Mouse (Mus musculus): ENCODE data around the gene Ccdc33. TPM values are rescaled to one million over a fixed set of nuclear protein-coding genes. Genes with fewer than 3 reads are reported as not detected.

Gene Ccdc33
- polyA plus RNA-seq, 1 experiment from 2014 or later = 0.16 TPM

DNA sequence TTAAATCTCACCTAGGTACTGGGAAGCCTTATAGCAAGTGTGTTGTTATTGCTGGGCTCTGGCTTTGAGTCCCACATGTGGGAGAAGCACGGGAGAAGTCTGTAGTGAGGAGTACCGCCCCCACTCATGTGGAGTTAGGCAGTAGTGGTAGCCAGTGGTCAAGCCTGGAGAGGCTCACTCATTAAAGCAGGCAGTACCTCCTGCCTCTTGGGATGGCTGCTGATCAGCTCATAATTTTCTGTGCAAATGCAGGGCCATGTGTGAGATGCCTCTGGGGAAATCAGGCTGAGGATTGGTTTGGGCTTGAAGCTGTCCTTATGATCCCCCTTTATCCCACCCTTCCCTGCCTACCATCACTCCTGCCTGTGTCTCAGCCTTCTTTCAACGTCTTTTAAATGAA, 44.1 kb downstream of the Ccdc33 start:
- H3K4me2 ChIP-seq (replicated peaks; ENCODE audit: low read depth) = no peak overlapping the region
- no peaks in the 10 kb centered on the region for H3K4me1 ChIP-seq (replicated peaks; ENCODE audit: control insufficient read depth, insufficient read depth, low read length)
- no peaks in the 10 kb centered on the region for H3K9me3 ChIP-seq (ENCODE audit: control insufficient read depth)
- WGBS = 51% methylated on average over 3 of the region's 3 CpGs
- no peak overlapping the region for H3K9ac ChIP-seq (ENCODE audit: low read depth, low read length)
- H3K36me3 ChIP-seq (ENCODE audit: control insufficient read depth, insufficient read depth) = no peaks in the 10 kb centered on the region
- no peak overlapping the region for H3K4me3 ChIP-seq (ENCODE audit: low read depth, low read length)
- no peak for ATAC-seq
- no peak for TF ChIP-seq CTCF (IDR thresholded peaks at IDR 0.05; ENCODE audit: low read depth)
- H3K27ac ChIP-seq (ENCODE audit: low read depth, low read length) = no peak overlapping the region
- no peaks in the 10 kb centered on the region for H3K27me3 ChIP-seq (replicated peaks; ENCODE audit: control insufficient read depth, insufficient read depth, low read length)

DNA sequence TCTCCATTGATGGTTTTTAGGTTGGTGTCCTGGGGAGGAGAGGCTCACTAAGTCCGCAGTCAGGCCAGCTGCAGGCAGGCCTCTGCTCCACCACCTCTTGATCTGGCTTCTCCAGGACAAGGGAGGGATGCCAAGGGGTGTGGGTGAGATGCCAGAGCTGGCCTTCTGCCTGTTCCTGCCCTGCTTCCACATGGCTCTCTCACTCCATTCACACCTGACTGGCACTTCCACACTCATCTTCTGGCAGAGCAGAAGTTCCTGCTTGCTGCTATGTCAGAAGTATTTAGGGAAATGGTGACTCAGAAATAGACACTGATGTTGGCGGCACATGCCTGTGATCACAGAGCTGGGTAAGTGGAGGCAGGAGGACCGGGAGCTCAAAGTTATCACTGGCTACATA, 51.1 kb downstream of the Ccdc33 start:
- H3K36me3 ChIP-seq (ENCODE audit: control insufficient read depth, insufficient read depth) = no peaks in the 10 kb centered on the region
- H3K4me1 ChIP-seq (replicated peaks; ENCODE audit: control insufficient read depth, insufficient read depth, low read length) = no peaks in the 10 kb centered on the region
- no peak overlapping the region for H3K9ac ChIP-seq (ENCODE audit: low read depth, low read length)
- TF ChIP-seq CTCF (IDR thresholded peaks at IDR 0.05; ENCODE audit: low read depth) = no peak
- no peaks in the 10 kb centered on the region for H3K27me3 ChIP-seq (replicated peaks; ENCODE audit: control insufficient read depth, insufficient read depth, low read length)
- no peak for ATAC-seq
- WGBS = 89% methylated on average over 3 of the region's 3 CpGs
- H3K4me2 ChIP-seq (replicated peaks; ENCODE audit: low read depth) = no peak overlapping the region
- no peaks in the 10 kb centered on the region for H3K9me3 ChIP-seq (ENCODE audit: control insufficient read depth)
- H3K4me3 ChIP-seq (ENCODE audit: low read depth, low read length) = no peak overlapping the region
- H3K27ac ChIP-seq (ENCODE audit: low read depth, low read length) = no peak overlapping the region

DNA sequence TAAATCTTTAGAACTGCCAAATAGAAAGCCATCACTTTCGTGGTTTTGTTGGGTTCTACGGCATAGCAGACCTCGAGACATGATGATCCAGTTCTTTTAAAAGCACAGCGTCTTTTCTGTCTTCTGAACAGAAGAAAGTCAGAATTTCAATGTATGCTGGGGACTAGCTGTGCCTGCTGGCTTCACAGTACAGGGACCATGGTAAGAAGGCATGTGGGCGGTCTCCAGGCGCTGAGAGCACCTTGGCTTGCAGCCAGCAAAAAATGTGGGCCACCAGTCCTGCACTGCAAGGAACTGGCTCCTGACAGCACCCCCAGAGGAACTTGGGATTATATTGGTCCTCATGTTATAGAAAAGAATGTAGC, 51.9 kb downstream of the Ccdc33 start:
- Histone ChIP-seq H3K27me3 (replicated peaks; ENCODE audit: control insufficient read depth, insufficient read depth, low read length) (no peaks in the 10 kb centered on the region), H3K27ac (ENCODE audit: low read depth, low read length) (no peak overlapping the region), H3K4me3 (ENCODE audit: low read depth, low read length) (no peak overlapping the region), H3K9ac (ENCODE audit: low read depth, low read length) (no peak overlapping the region), H3K9me3 (ENCODE audit: control insufficient read depth) (no peaks in the 10 kb centered on the region), H3K4me2 (replicated peaks; ENCODE audit: low read depth) (no peak overlapping the region), H3K36me3 (ENCODE audit: control insufficient read depth, insufficient read depth) (no peaks in the 10 kb centered on the region), H3K4me1 (replicated peaks; ENCODE audit: control insufficient read depth, insufficient read depth, low read length) (no peaks in the 10 kb centered on the region)
- ATAC-seq = no peak
- TF ChIP-seq CTCF (IDR thresholded peaks at IDR 0.05; ENCODE audit: low read depth) = no peak
- WGBS = 72% methylated on average over 6 of the region's 6 CpGs

DNA sequence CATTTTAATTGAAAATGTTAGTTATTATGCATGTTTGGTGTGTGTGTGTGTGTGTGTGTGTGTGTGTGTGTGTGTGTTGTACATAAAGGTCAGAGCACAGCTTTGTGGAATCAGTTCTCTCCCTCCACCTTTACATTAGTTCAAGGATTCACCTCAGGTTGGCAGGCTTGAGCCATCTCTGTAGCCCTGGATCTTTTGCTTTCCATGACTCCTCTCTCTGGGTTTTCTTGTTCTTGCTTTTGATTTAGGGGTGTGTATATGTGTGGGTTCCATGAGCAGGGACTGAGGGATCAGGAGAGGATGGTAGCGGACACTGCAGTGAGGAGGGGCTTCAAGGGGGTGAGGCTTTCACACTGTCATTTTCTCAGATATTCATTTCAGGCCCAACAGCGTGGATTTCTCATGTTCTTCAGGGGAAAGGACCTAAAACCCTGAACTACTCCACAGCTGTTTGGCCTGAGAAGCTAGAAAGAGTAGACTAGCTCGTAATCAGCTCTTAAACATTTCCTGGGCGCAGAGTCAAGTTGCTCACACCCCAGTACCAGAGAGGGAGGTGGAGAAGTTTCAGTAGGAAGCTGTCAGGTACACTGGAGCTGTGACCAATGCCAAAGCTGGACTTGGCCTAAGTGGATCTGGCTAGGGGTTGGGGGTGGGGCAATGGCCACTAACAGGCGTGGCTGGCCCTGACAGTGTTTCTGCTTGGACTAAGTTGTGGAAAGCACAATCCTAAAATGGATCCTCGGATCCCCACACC, 52.5 kb downstream of the Ccdc33 start:
- Histone ChIP-seq H3K4me3 (ENCODE audit: low read depth, low read length) (no peak overlapping the region), H3K36me3 (ENCODE audit: control insufficient read depth, insufficient read depth) (no peaks in the 10 kb centered on the region), H3K4me2 (replicated peaks; ENCODE audit: low read depth) (no peak overlapping the region), H3K9ac (ENCODE audit: low read depth, low read length) (no peak overlapping the region), H3K27me3 (replicated peaks; ENCODE audit: control insufficient read depth, insufficient read depth, low read length) (peaks cover 3% of the 10 kb centered on the region; the same call in 1 of the 2 replicates), H3K9me3 (ENCODE audit: control insufficient read depth) (no peaks in the 10 kb centered on the region), H3K27ac (ENCODE audit: low read depth, low read length) (no peak overlapping the region), H3K4me1 (replicated peaks; ENCODE audit: control insufficient read depth, insufficient read depth, low read length) (no peaks in the 10 kb centered on the region)
- WGBS = 65% methylated on average over 6 of the region's 6 CpGs
- no peak for ATAC-seq
- TF ChIP-seq CTCF (IDR thresholded peaks at IDR 0.05; ENCODE audit: low read depth) = peak; percentile 50

DNA sequence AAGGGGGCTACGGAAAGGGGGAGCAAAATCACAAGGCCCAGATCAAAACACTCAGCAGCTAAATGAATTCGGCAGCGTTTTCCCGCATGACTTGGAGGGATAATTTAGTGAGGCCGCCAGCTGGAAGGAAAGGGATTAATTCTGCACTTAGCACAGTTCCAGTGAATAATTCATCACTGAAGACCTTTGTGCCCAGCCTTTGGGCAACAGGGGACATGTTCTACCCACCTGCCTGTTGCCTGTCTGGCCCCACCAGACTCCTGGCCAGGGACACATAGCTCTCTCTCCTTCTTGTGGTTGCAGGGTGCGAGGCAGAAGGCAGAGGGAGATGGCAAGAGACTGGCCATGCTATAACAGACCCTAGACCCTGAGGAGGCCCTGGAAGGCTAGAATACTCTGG, 53.1 kb downstream of the Ccdc33 start:
- no peak for ATAC-seq
- no peaks in the 10 kb centered on the region for H3K4me1 ChIP-seq (replicated peaks; ENCODE audit: control insufficient read depth, insufficient read depth, low read length)
- no peak overlapping the region for H3K4me2 ChIP-seq (replicated peaks; ENCODE audit: low read depth)
- no peak for TF ChIP-seq CTCF (IDR thresholded peaks at IDR 0.05; ENCODE audit: low read depth)
- 56% methylated on average over 6 of the region's 6 CpGs for WGBS
- no peak overlapping the region for H3K27ac ChIP-seq (ENCODE audit: low read depth, low read length)
- peaks cover 6% of the 10 kb centered on the region; the same call in 1 of the 2 replicates for H3K27me3 ChIP-seq (replicated peaks; ENCODE audit: control insufficient read depth, insufficient read depth, low read length)
- no peaks in the 10 kb centered on the region for H3K9me3 ChIP-seq (ENCODE audit: control insufficient read depth)
- H3K4me3 ChIP-seq (ENCODE audit: low read depth, low read length) = no peak overlapping the region
- no peaks in the 10 kb centered on the region for H3K36me3 ChIP-seq (ENCODE audit: control insufficient read depth, insufficient read depth)
- no peak overlapping the region for H3K9ac ChIP-seq (ENCODE audit: low read depth, low read length)

DNA sequence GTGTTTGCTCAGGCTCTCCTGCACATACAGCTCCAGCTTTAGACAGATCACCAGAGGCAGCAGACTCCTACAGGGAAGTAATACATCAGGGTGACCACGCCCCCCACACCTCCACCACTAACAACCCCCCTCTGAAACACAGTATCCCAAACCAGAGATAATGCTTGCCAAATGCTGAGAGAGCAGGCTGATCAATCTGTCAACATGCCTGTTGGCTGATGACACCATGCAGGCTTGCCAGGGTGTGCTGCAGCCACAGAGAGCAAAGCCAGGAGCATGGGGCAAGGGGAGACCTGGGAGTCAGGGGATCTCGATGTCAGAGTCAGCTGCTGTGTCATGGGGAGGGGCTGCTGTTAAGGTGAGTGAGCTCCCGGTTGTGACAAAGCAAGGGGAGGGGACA, 55.1 kb downstream of the Ccdc33 start, which contains the start of gene Stra6:
Stra6 (plus strand) TSS at position 258 of the 400 bp plus-strand sequence.
- H3K36me3 ChIP-seq (ENCODE audit: control insufficient read depth, insufficient read depth) = no peaks in the 10 kb centered on the region
- no peaks in the 10 kb centered on the region for H3K4me1 ChIP-seq (replicated peaks; ENCODE audit: control insufficient read depth, insufficient read depth, low read length)
- no peak within 1 kb of the TSS for H3K9ac ChIP-seq (ENCODE audit: low read depth, low read length)
- peaks cover 6% of the 10 kb centered on the region for H3K27me3 ChIP-seq (replicated peaks; ENCODE audit: control insufficient read depth, insufficient read depth, low read length)
- ATAC-seq = no peak
- TF ChIP-seq CTCF (IDR thresholded peaks at IDR 0.05; ENCODE audit: low read depth) = no peak
- H3K27ac ChIP-seq (ENCODE audit: low read depth, low read length) = no peak within 1 kb of the TSS
- no peak within 1 kb of the TSS for H3K4me3 ChIP-seq (ENCODE audit: low read depth, low read length)
- WGBS = 2% methylated on average over 3 of the region's 3 CpGs
- H3K9me3 ChIP-seq (ENCODE audit: control insufficient read depth) = no peaks in the 10 kb centered on the region
- no peak within 1 kb of the TSS for H3K4me2 ChIP-seq (replicated peaks; ENCODE audit: low read depth)
